Mouse (Mus musculus) midbrain, embryonic 15.5 days (tissue): ENCODE results near the gene Pappa. TPM values are rescaled to one million over a fixed set of nuclear protein-coding genes. Genes with fewer than 3 reads are reported as not detected.

Experiments used
- ATAC-seq: fragments of 200-750 bp; cut with Nextera tagmentation; replicated peaks from 2 replicates; pipeline ENCODE4 v1.8.0; 2017; ENCODE audit warnings: moderate TSS enrichment
- H3K27ac ChIP-seq: fragments of 300-500 bp; sonication (generic); 2 replicates; pipeline ENCODE4 v1.5.1; 2015; ENCODE audit warnings: mild to moderate bottlenecking, inconsistent platforms
- H3K27me3 ChIP-seq: fragments of 300-500 bp; sonication (generic); replicated peaks from 2 replicates; pipeline ENCODE4 v1.6.1; 2015; ENCODE audit warnings: inconsistent platforms
- H3K36me3 ChIP-seq: fragments of 300-500 bp; sonication (generic); replicated peaks from 2 replicates; pipeline ENCODE4 v1.6.1; 2015; ENCODE audit warnings: inconsistent platforms
- H3K4me1 ChIP-seq: fragments of 300-500 bp; sonication (generic); 2 replicates; pipeline ENCODE4 v1.6.1; 2015; ENCODE audit warnings: inconsistent platforms
- H3K4me2 ChIP-seq: fragments of 300-500 bp; sonication (generic); 2 replicates; pipeline ENCODE4 v1.6.1; 2015; ENCODE audit warnings: inconsistent platforms, mild to moderate bottlenecking, moderate library complexity
- H3K4me3 ChIP-seq: fragments of 300-500 bp; sonication (generic); 2 replicates; pipeline ENCODE4 v1.5.1; 2015; ENCODE audit warnings: mild to moderate bottlenecking, inconsistent platforms
- H3K9ac ChIP-seq: fragments of 300-500 bp; sonication (generic); 2 replicates; pipeline ENCODE4 v1.6.1; 2015; ENCODE audit warnings: mild to moderate bottlenecking, inconsistent platforms
- H3K9me3 ChIP-seq: fragments of 300-500 bp; sonication (generic); 2 replicates; pipeline ENCODE4 v1.6.1; 2016; ENCODE audit warnings: inconsistent platforms
- WGBS: fragments of 180-500 bp; shearing (Covaris S2); methylation state at CpG from one replicate; pipeline ENCODE4 v1.1.7; 2015; ENCODE audit warnings: mixed read lengths; 5-methylcytosine and 5-hydroxymethylcytosine counted together
- polyA plus RNA-seq: library from polyadenylated mRNA; unstranded; fragments of >200 nt; fragmentation: Nextera tagmentation; extraction: Ambion mirVana; gene quantifications from 2 replicates; pipeline ENCODE4 v1.2.1, GENCODE M21; 2015

The Pappa gene
- polyA plus RNA-seq, result 0.92 TPM in 2 replicates

- no peaks in the 10 kb centered on the region; the same call in 1 of the 2 replicates for H3K27me3 ChIP-seq
- peak within 1 kb of the TSS; percentile 51 for H3K4me3 ChIP-seq
- H3K27ac ChIP-seq, result no peak within 1 kb of the TSS
- H3K36me3 ChIP-seq, result no peaks in the 10 kb centered on the region
- H3K4me1 ChIP-seq, result peaks cover 33% of the 10 kb centered on the region
- H3K9me3 ChIP-seq, result no peaks in the 10 kb centered on the region
- H3K4me2 ChIP-seq, result peak within 1 kb of the TSS; percentile 84
- peak within 1 kb of the TSS; percentile 55 for H3K9ac ChIP-seq
- ATAC-seq, result no peak
- WGBS, result under 1% methylated on average over 16 of the region's 16 CpGs
Observed at GRCm38 (mm10) chr4:65123741-65124224, at the start of gene Pappa. Gene Pappa (plus strand): TSS chr4:65124174.

GRCm38 (mm10) chr4:65077906-65078615 is 45.9 kb upstream of the Pappa start:
- Histone ChIP-seq H3K4me3 (no peak overlapping the region), H3K4me2 (no peak overlapping the region), H3K27me3 (no peaks in the 10 kb centered on the region), H3K4me1 (no peaks in the 10 kb centered on the region), H3K9me3 (no peaks in the 10 kb centered on the region), H3K36me3 (no peaks in the 10 kb centered on the region), H3K9ac (no peak overlapping the region), H3K27ac (no peak overlapping the region)
- no peak for ATAC-seq
- WGBS, result 90% methylated on average over 6 of the region's 6 CpGs

- 89% methylated on average over 1 of the region's 1 CpGs for WGBS
- Histone ChIP-seq H3K27me3 (no peaks in the 10 kb centered on the region), H3K4me3 (no peak overlapping the region), H3K27ac (no peak overlapping the region), H3K9ac (no peak overlapping the region), H3K36me3 (no peaks in the 10 kb centered on the region), H3K4me1 (no peaks in the 10 kb centered on the region), H3K4me2 (no peak overlapping the region), H3K9me3 (no peaks in the 10 kb centered on the region)
- no peak for ATAC-seq
Observed at GRCm38 (mm10) chr4:65086864-65087263, 37.1 kb upstream of the Pappa start.

GRCm38 (mm10) chr4:65087592-65087991 is 36.4 kb upstream of the Pappa start:
- Histone ChIP-seq H3K36me3 (no peaks in the 10 kb centered on the region), H3K27me3 (no peaks in the 10 kb centered on the region), H3K4me1 (no peaks in the 10 kb centered on the region), H3K9me3 (no peaks in the 10 kb centered on the region), H3K27ac (no peak overlapping the region), H3K9ac (no peak overlapping the region), H3K4me3 (no peak overlapping the region), H3K4me2 (no peak overlapping the region)
- ATAC-seq, result no peak
- WGBS, result 82% methylated on average over 5 of the region's 5 CpGs

GRCm38 (mm10) chr4:65092191-65092590 is 31.8 kb upstream of the Pappa start:
- no peak overlapping the region for H3K4me3 ChIP-seq
- no peaks in the 10 kb centered on the region for H3K4me1 ChIP-seq
- WGBS, result 9% methylated on average over 1 of the region's 1 CpGs
- ATAC-seq, result no peak
- H3K9ac ChIP-seq, result no peak overlapping the region
- H3K27me3 ChIP-seq, result no peaks in the 10 kb centered on the region
- no peak overlapping the region for H3K27ac ChIP-seq
- no peak overlapping the region for H3K4me2 ChIP-seq
- H3K9me3 ChIP-seq, result no peaks in the 10 kb centered on the region
- no peaks in the 10 kb centered on the region for H3K36me3 ChIP-seq

- no peak overlapping the region for H3K27ac ChIP-seq
- H3K9ac ChIP-seq, result no peak overlapping the region
- 77% methylated on average over 1 of the region's 1 CpGs for WGBS
- no peaks in the 10 kb centered on the region for H3K36me3 ChIP-seq
- no peak overlapping the region for H3K4me2 ChIP-seq
- no peaks in the 10 kb centered on the region for H3K9me3 ChIP-seq
- no peak overlapping the region for H3K4me3 ChIP-seq
- ATAC-seq, result no peak
- H3K4me1 ChIP-seq, result peaks cover 14% of the 10 kb centered on the region
- H3K27me3 ChIP-seq, result no peaks in the 10 kb centered on the region; the same call in 1 of the 2 replicates
Observed at GRCm38 (mm10) chr4:65120329-65120728, 3.6 kb upstream of the Pappa start.

- Histone ChIP-seq H3K27me3 (no peaks in the 10 kb centered on the region; the same call in 1 of the 2 replicates), H3K27ac (no peak overlapping the region), H3K9me3 (no peaks in the 10 kb centered on the region), H3K9ac (no peak overlapping the region), H3K4me3 (no peak overlapping the region), H3K4me1 (peaks cover 33% of the 10 kb centered on the region), H3K36me3 (no peaks in the 10 kb centered on the region), H3K4me2 (peak overlapping the region; percentile 84; the same call in 1 of the 2 replicates)
- no peak for ATAC-seq
- WGBS, result 0% methylated on average over 2 of the region's 2 CpGs
Observed at GRCm38 (mm10) chr4:65122841-65123240, 1.1 kb upstream of the Pappa start.

GRCm38 (mm10) chr4:65124369-65125151 is 586 bp downstream of the Pappa start:
- Histone ChIP-seq H3K36me3 (no peaks in the 10 kb centered on the region), H3K9me3 (no peaks in the 10 kb centered on the region), H3K27me3 (no peaks in the 10 kb centered on the region; the same call in 1 of the 2 replicates), H3K4me3 (peak overlapping the region; percentile 51), H3K9ac (peak overlapping the region; percentile 55), H3K27ac (no peak overlapping the region), H3K4me1 (peaks cover 33% of the 10 kb centered on the region), H3K4me2 (peak overlapping the region; percentile 84)
- ATAC-seq, result peak; percentile 67
- WGBS, result under 1% methylated on average over 52 of the region's 80 CpGs

- WGBS, result under 1% methylated on average over 30 of the region's 30 CpGs
- peak overlapping the region; percentile 19 for H3K9ac ChIP-seq
- 0 out of 2 replicates have a peak overlapping the region, but pooled peaks have one; percentile 2 for H3K27ac ChIP-seq
- H3K9me3 ChIP-seq, result no peaks in the 10 kb centered on the region
- H3K36me3 ChIP-seq, result no peaks in the 10 kb centered on the region
- ATAC-seq, result peak; percentile 51
- peak overlapping the region; percentile 84 for H3K4me2 ChIP-seq
- no peaks in the 10 kb centered on the region; the same call in 1 of the 2 replicates for H3K27me3 ChIP-seq
- peak overlapping the region; percentile 51 for H3K4me3 ChIP-seq
- H3K4me1 ChIP-seq, result peaks cover 33% of the 10 kb centered on the region
Observed at GRCm38 (mm10) chr4:65125341-65126332, 1.7 kb downstream of the Pappa start.

- Histone ChIP-seq H3K4me3 (peak overlapping the region; percentile 51), H3K36me3 (no peaks in the 10 kb centered on the region), H3K9ac (peak overlapping the region; percentile 19; the same call in 1 of the 2 replicates), H3K4me1 (peaks cover 33% of the 10 kb centered on the region), H3K27ac (no peak overlapping the region), H3K4me2 (peak overlapping the region; percentile 84), H3K9me3 (no peaks in the 10 kb centered on the region), H3K27me3 (no peaks in the 10 kb centered on the region; the same call in 1 of the 2 replicates)
- ATAC-seq, result peak; percentile 35; the same call in 1 of the 2 replicates
- WGBS, result 3% methylated on average over 23 of the region's 23 CpGs
Observed at GRCm38 (mm10) chr4:65126451-65127290, 2.7 kb downstream of the Pappa start.

- WGBS, result 16% methylated on average over 6 of the region's 6 CpGs
- Histone ChIP-seq H3K4me2 (peak overlapping the region; percentile 84), H3K36me3 (no peaks in the 10 kb centered on the region), H3K4me1 (peaks cover 33% of the 10 kb centered on the region), H3K27me3 (no peaks in the 10 kb centered on the region; the same call in 1 of the 2 replicates), H3K9me3 (no peaks in the 10 kb centered on the region), H3K27ac (no peak overlapping the region), H3K4me3 (peak overlapping the region; percentile 51), H3K9ac (no peak overlapping the region)
- ATAC-seq, result peak; percentile 32; the same call in 1 of the 2 replicates
Observed at GRCm38 (mm10) chr4:65127291-65127590, 3.3 kb downstream of the Pappa start.
